Mouse (Mus musculus): ENCODE data around the gene 9930104L06Rik. TPM values are rescaled to one million over a fixed set of nuclear protein-coding genes. Genes with fewer than 3 reads are reported as not detected.
"Not testable (repeated sequence)": the region's sequence is repeated elsewhere in the genome, so short reads cannot be mapped to it uniquely, and the experiment has no call there.

The 9930104L06Rik gene
- polyA plus RNA-seq (2016; fragmentation: Nextera tagmentation; extraction: Ambion mirVana) = 14.6 and 17.0 TPM in 2 replicates

GRCm38 (mm10) chr4:124936613-124937471 is at the start of gene 9930104L06Rik:
9930104L06Rik (plus strand) TSS chr4:124937048.
- H3K4me3 ChIP-seq = peak within 1 kb of the TSS; percentile 93
- peaks cover 29% of the 10 kb centered on the region for H3K4me1 ChIP-seq
- H3K27ac ChIP-seq = peak within 1 kb of the TSS; percentile 92
- H3K9me3 ChIP-seq (replicated peaks) = no peaks in the 10 kb centered on the region
- peaks cover 38% of the 10 kb centered on the region for H3K36me3 ChIP-seq
- no peaks in the 10 kb centered on the region for H3K27me3 ChIP-seq (ENCODE audit: low read depth, poor library complexity, severe bottlenecking)
- under 1% methylated on average over 52 of the region's 52 CpGs for WGBS
- DNase-seq (ENCODE audit: low spot score) = peak; percentile 93

- no peaks in the 10 kb centered on the region for H3K4me1 ChIP-seq
- H3K36me3 ChIP-seq = no peaks in the 10 kb centered on the region
- no peaks in the 10 kb centered on the region for H3K9me3 ChIP-seq (replicated peaks)
- peaks cover 97% of the 10 kb centered on the region for H3K27me3 ChIP-seq (ENCODE audit: low read depth, poor library complexity, severe bottlenecking)
- DNase-seq (ENCODE audit: low spot score) = no peak
- H3K4me3 ChIP-seq = no peak overlapping the region
- 75% methylated on average over 7 of the region's 7 CpGs for WGBS
- H3K27ac ChIP-seq = no peak overlapping the region
Observed at GRCm38 (mm10) chr4:124888702-124889101, 48.1 kb upstream of the 9930104L06Rik start.

- 91% methylated on average over 2 of the region's 2 CpGs for whole genome bisulfite sequencing
- Histone ChIP-seq H3K27ac (no peak overlapping the region), H3K9me3 (replicated peaks) (no peaks in the 10 kb centered on the region), H3K4me3 (no peak overlapping the region), H3K27me3 (ENCODE audit: low read depth, poor library complexity, severe bottlenecking) (peaks cover 97% of the 10 kb centered on the region), H3K36me3 (no peaks in the 10 kb centered on the region), H3K4me1 (peaks cover 10% of the 10 kb centered on the region)
- no peak for DNase-seq (ENCODE audit: low spot score)
Observed at GRCm38 (mm10) chr4:124889935-124890334, 46.9 kb upstream of the 9930104L06Rik start.

- H3K4me3 ChIP-seq = no peak overlapping the region
- H3K27me3 ChIP-seq (ENCODE audit: low read depth, poor library complexity, severe bottlenecking) = peaks cover 97% of the 10 kb centered on the region
- H3K36me3 ChIP-seq = no peaks in the 10 kb centered on the region
- peaks cover 13% of the 10 kb centered on the region for H3K4me1 ChIP-seq
- DNase-seq (ENCODE audit: low spot score) = no peak
- no peak overlapping the region for H3K27ac ChIP-seq
- H3K9me3 ChIP-seq (replicated peaks) = no peaks in the 10 kb centered on the region
- WGBS = 70% methylated on average over 5 of the region's 5 CpGs
Observed at GRCm38 (mm10) chr4:124890831-124891230, 46.0 kb upstream of the 9930104L06Rik start.

- Histone ChIP-seq H3K4me1 (peaks cover 13% of the 10 kb centered on the region), H3K4me3 (no peak overlapping the region), H3K9me3 (replicated peaks) (no peaks in the 10 kb centered on the region), H3K36me3 (no peaks in the 10 kb centered on the region), H3K27ac (no peak overlapping the region), H3K27me3 (ENCODE audit: low read depth, poor library complexity, severe bottlenecking) (peaks cover 98% of the 10 kb centered on the region)
- 32% methylated on average over 6 of the region's 6 CpGs for WGBS
- no peak for DNase-seq (ENCODE audit: low spot score)
Observed at GRCm38 (mm10) chr4:124893769-124894168, 43.1 kb upstream of the 9930104L06Rik start.

GRCm38 (mm10) chr4:124894508-124895428 is 42.1 kb upstream of the 9930104L06Rik start:
- DNase-seq (ENCODE audit: low spot score) = peak; percentile 47
- no peaks in the 10 kb centered on the region for H3K9me3 ChIP-seq (replicated peaks)
- H3K27ac ChIP-seq = no peak overlapping the region
- peaks cover 99% of the 10 kb centered on the region for H3K27me3 ChIP-seq (ENCODE audit: low read depth, poor library complexity, severe bottlenecking)
- H3K36me3 ChIP-seq = no peaks in the 10 kb centered on the region
- H3K4me3 ChIP-seq = peak overlapping the region; percentile 52
- WGBS = 2% methylated on average over 82 of the region's 83 CpGs
- peaks cover 19% of the 10 kb centered on the region for H3K4me1 ChIP-seq

GRCm38 (mm10) chr4:124898428-124898827 is 38.4 kb upstream of the 9930104L06Rik start:
- H3K27me3 ChIP-seq (ENCODE audit: low read depth, poor library complexity, severe bottlenecking) = peaks cover 92% of the 10 kb centered on the region
- H3K36me3 ChIP-seq = no peaks in the 10 kb centered on the region
- 70% methylated on average over 10 of the region's 10 CpGs for WGBS
- H3K27ac ChIP-seq = no peak overlapping the region
- H3K4me1 ChIP-seq = peaks cover 21% of the 10 kb centered on the region
- no peak for DNase-seq (ENCODE audit: low spot score)
- no peak overlapping the region for H3K4me3 ChIP-seq
- no peaks in the 10 kb centered on the region for H3K9me3 ChIP-seq (replicated peaks)

GRCm38 (mm10) chr4:124899906-124900305 is 36.9 kb upstream of the 9930104L06Rik start:
- no peak for DNase-seq (ENCODE audit: low spot score)
- Histone ChIP-seq H3K36me3 (no peaks in the 10 kb centered on the region), H3K27ac (no peak overlapping the region), H3K9me3 (replicated peaks) (no peaks in the 10 kb centered on the region), H3K4me3 (no peak overlapping the region), H3K4me1 (peaks cover 11% of the 10 kb centered on the region), H3K27me3 (ENCODE audit: low read depth, poor library complexity, severe bottlenecking) (peaks cover 88% of the 10 kb centered on the region)
- WGBS = 68% methylated on average over 5 of the region's 5 CpGs

- DNase-seq (ENCODE audit: low spot score) = no peak
- WGBS = 69% methylated on average over 4 of the region's 4 CpGs
- H3K4me3 ChIP-seq = no peak overlapping the region
- peaks cover 43% of the 10 kb centered on the region for H3K27me3 ChIP-seq (ENCODE audit: low read depth, poor library complexity, severe bottlenecking)
- H3K36me3 ChIP-seq = no peaks in the 10 kb centered on the region
- H3K27ac ChIP-seq = no peak overlapping the region
- H3K9me3 ChIP-seq (replicated peaks) = no peaks in the 10 kb centered on the region
- peaks cover 17% of the 10 kb centered on the region for H3K4me1 ChIP-seq
Observed at GRCm38 (mm10) chr4:124905417-124905816, 31.4 kb upstream of the 9930104L06Rik start.

- peak overlapping the region; percentile 38; the same call in 1 of the 2 replicates for H3K27ac ChIP-seq
- H3K4me1 ChIP-seq = peaks cover 17% of the 10 kb centered on the region
- no peaks in the 10 kb centered on the region for H3K36me3 ChIP-seq
- WGBS = 7% methylated on average over 21 of the region's 21 CpGs
- H3K27me3 ChIP-seq (ENCODE audit: low read depth, poor library complexity, severe bottlenecking) = peaks cover 41% of the 10 kb centered on the region
- peak; percentile 71 for DNase-seq (ENCODE audit: low spot score)
- H3K9me3 ChIP-seq (replicated peaks) = no peaks in the 10 kb centered on the region
- peak overlapping the region; percentile 43 for H3K4me3 ChIP-seq
Observed at GRCm38 (mm10) chr4:124905971-124906822, 30.7 kb upstream of the 9930104L06Rik start.

GRCm38 (mm10) chr4:124928102-124928501 is 8.7 kb upstream of the 9930104L06Rik start:
- H3K27ac ChIP-seq = no peak overlapping the region
- no peaks in the 10 kb centered on the region for H3K9me3 ChIP-seq (replicated peaks)
- no peak for DNase-seq (ENCODE audit: low spot score)
- H3K4me1 ChIP-seq = no peaks in the 10 kb centered on the region
- H3K4me3 ChIP-seq = no peak overlapping the region
- WGBS = 93% methylated on average over 5 of the region's 5 CpGs
- H3K36me3 ChIP-seq = peaks cover 84% of the 10 kb centered on the region
- H3K27me3 ChIP-seq (ENCODE audit: low read depth, poor library complexity, severe bottlenecking) = no peaks in the 10 kb centered on the region

GRCm38 (mm10) chr4:124939211-124939610 is 2.4 kb downstream of the 9930104L06Rik start, which contains the start of gene Cdca8:
Cdca8 (minus strand) TSS chr4:124939311.
- peaks cover 47% of the 10 kb centered on the region for H3K36me3 ChIP-seq
- not testable (repeated sequence) for DNase-seq (ENCODE audit: low spot score); H3K27ac ChIP-seq; H3K27me3 ChIP-seq (ENCODE audit: low read depth, poor library complexity, severe bottlenecking); H3K9me3 ChIP-seq (replicated peaks); H3K4me3 ChIP-seq
- WGBS = 91% methylated on average over 4 of the region's 4 CpGs
- H3K4me1 ChIP-seq = peaks cover 34% of the 10 kb centered on the region

Measured in limb, embryonic 10.5 days (tissue).